Mouse (Mus musculus) heart, embryonic 11.5 days (tissue): ENCODE measurements around the gene Homer3. TPM values are rescaled to one million over a fixed set of nuclear protein-coding genes. Genes with fewer than 3 reads are reported as not detected.

ENCODE experiments used
- ATAC-seq: fragments of 200-750 bp; cut with Nextera tagmentation; replicated peaks from 2 replicates; pipeline ENCODE4 v1.8.0; 2017; ENCODE audit warnings: moderate library complexity; ENCODE audit not compliant: insufficient number of reproducible peaks, low FRiP score, low TSS enrichment
- H3K27ac ChIP-seq: fragments of 300-500 bp; sonication (generic); 2 replicates; pipeline ENCODE4 v1.5.1; 2014; ENCODE audit warnings: mild to moderate bottlenecking, low read depth, low read length
- H3K27me3 ChIP-seq: fragments of 300-500 bp; sonication (generic); 2 replicates; pipeline ENCODE4 v1.6.1; 2014; ENCODE audit warnings: mild to moderate bottlenecking, low read length, mixed read lengths; ENCODE audit not compliant: control insufficient read depth, insufficient read depth
- H3K36me3 ChIP-seq: fragments of 300-500 bp; sonication (generic); 2 replicates; pipeline ENCODE4 v1.6.1; 2014; ENCODE audit warnings: mild to moderate bottlenecking, low read length, moderate library complexity, mixed read lengths; ENCODE audit not compliant: control insufficient read depth, insufficient read depth
- H3K4me1 ChIP-seq: fragments of 300-500 bp; sonication (generic); 2 replicates; pipeline ENCODE4 v1.6.1; 2014; ENCODE audit warnings: low read length; ENCODE audit not compliant: control insufficient read depth, insufficient read depth
- H3K4me2 ChIP-seq: fragments of 300-500 bp; sonication (generic); 2 replicates; pipeline ENCODE4 v1.6.1; 2014; ENCODE audit warnings: mild to moderate bottlenecking, moderate library complexity
- H3K4me3 ChIP-seq: fragments of 300-500 bp; sonication (generic); 2 replicates; pipeline ENCODE4 v1.5.1; 2014; ENCODE audit warnings: low read depth, low read length
- H3K9ac ChIP-seq: fragments of 300-500 bp; sonication (generic); 2 replicates; pipeline ENCODE4 v1.6.1; 2014; ENCODE audit warnings: mild to moderate bottlenecking, low read depth, low read length, moderate library complexity
- H3K9me3 ChIP-seq: fragments of 300-500 bp; sonication (generic); replicated peaks from 2 replicates; pipeline ENCODE4 v1.6.1; 2016; ENCODE audit warnings: low read length; ENCODE audit not compliant: control insufficient read depth
- WGBS: fragments of 180-500 bp; shearing (Covaris S2); extraction: QIAGEN DNeasy Blood & Tissue Kit; methylation state at CpG from one replicate; pipeline ENCODE4 v1.1.7; 2014; ENCODE audit not compliant: insufficient replicate concordance; 5-methylcytosine and 5-hydroxymethylcytosine counted together
- polyA plus RNA-seq: library from polyadenylated mRNA; unstranded; fragments of >200 nt; fragmentation: Nextera tagmentation; extraction: Ambion mirVana; gene quantifications from 2 replicates; pipeline ENCODE4 v1.2.1, GENCODE M21; 2014

The Homer3 gene
- polyA plus RNA-seq, 1 experiment from 2014 or later, result 25.5 TPM

- no peak overlapping the region for H3K9ac ChIP-seq
- ATAC-seq, result no peak
- H3K4me2 ChIP-seq, result no peak overlapping the region
- H3K27me3 ChIP-seq, result no peaks in the 10 kb centered on the region
- no peaks in the 10 kb centered on the region for H3K9me3 ChIP-seq
- no peak overlapping the region for H3K27ac ChIP-seq
- H3K4me1 ChIP-seq, result no peaks in the 10 kb centered on the region
- peaks cover 47% of the 10 kb centered on the region for H3K36me3 ChIP-seq
- WGBS, result 69% methylated on average over 5 of the region's 5 CpGs
- H3K4me3 ChIP-seq, result no peak overlapping the region
Measured at GRCm38 (mm10) chr8:70293988-70294405, 11.4 kb downstream of the Homer3 start.

- no peaks in the 10 kb centered on the region for H3K27me3 ChIP-seq
- H3K4me3 ChIP-seq, result no peak overlapping the region; the same call in 1 of the 2 replicates
- no peak overlapping the region for H3K9ac ChIP-seq
- WGBS, result 70% methylated on average over 3 of the region's 3 CpGs
- H3K9me3 ChIP-seq, result no peaks in the 10 kb centered on the region
- H3K27ac ChIP-seq, result no peak overlapping the region
- peaks cover 14% of the 10 kb centered on the region for H3K4me1 ChIP-seq
- H3K36me3 ChIP-seq, result peaks cover 23% of the 10 kb centered on the region
- ATAC-seq, result no peak
- H3K4me2 ChIP-seq, result no peak overlapping the region
Measured at GRCm38 (mm10) chr8:70300881-70301280, 18.3 kb downstream of the Homer3 start.

DNA sequence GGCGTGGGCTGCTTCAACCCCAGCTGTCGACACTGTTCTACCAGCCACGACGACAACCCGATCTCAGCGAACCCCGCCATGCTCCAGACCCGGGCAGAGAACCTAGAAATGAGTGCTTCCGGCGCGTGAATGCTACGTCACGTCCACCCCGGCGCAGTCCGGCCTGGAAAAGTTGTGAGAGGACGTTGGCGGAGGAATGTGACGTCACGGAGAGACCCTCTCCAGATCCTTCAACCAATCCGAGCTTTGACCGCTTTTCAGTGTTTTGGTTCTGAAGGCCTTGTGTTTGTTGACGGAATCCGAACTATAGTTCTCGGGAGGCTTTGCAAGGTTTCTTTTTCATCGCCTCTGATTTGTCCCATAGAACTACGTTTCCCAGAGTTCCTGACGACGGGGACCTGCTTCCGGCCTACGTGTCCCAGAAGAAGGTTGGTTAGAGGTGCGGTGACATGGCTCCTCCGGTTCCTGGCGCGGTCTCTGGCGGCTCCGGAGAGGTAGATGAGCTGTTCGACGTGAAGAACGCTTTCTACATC lies 19.8 kb downstream of the Homer3 start, which contains the start of the genes Ddx49 and Cope:
Ddx49 (minus strand) TSS at position 132 of the 533 bp plus-strand sequence.
Cope (plus strand) TSS at position 161 of the 533 bp plus-strand sequence.
- peak within 1 kb of the TSS; percentile 95 for H3K4me2 ChIP-seq
- H3K27me3 ChIP-seq, result no peaks in the 10 kb centered on the region
- H3K9me3 ChIP-seq, result no peaks in the 10 kb centered on the region
- peak; percentile 83 for ATAC-seq
- peak within 1 kb of the TSS; percentile 47; the same call in 1 of the 2 replicates for H3K27ac ChIP-seq
- H3K36me3 ChIP-seq, result peaks cover 27% of the 10 kb centered on the region
- peaks cover 14% of the 10 kb centered on the region for H3K4me1 ChIP-seq
- under 1% methylated on average over 40 of the region's 40 CpGs for WGBS
- H3K4me3 ChIP-seq, result peak within 1 kb of the TSS; percentile 89
- H3K9ac ChIP-seq, result peak within 1 kb of the TSS; percentile 68

DNA sequence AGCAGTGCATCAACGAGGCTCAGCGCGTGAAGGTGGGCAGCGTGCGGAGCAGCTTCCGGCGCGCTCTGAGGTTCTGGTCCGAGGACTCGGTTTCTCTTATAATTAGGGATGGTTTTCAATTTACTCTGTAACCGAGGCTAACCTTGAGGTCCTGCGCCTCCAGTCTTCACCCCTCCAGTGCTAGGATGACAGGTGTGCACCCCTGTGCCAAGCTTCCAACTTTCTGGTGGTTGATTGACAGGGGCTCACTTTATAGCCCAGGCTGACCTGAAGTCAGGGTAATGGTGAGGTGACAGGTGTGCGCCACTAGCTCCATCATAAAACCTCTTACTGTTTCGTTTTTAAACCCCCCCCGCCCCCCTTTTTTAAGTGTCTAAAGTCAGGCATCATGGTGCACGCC lies 20.3 kb downstream of the Homer3 start:
- 4% methylated on average over 16 of the region's 16 CpGs for WGBS
- H3K4me3 ChIP-seq, result peak overlapping the region; percentile 89
- H3K36me3 ChIP-seq, result peaks cover 27% of the 10 kb centered on the region
- peaks cover 14% of the 10 kb centered on the region for H3K4me1 ChIP-seq
- H3K9me3 ChIP-seq, result no peaks in the 10 kb centered on the region
- H3K27me3 ChIP-seq, result no peaks in the 10 kb centered on the region
- peak overlapping the region; percentile 95 for H3K4me2 ChIP-seq
- H3K9ac ChIP-seq, result peak overlapping the region; percentile 68
- H3K27ac ChIP-seq, result no peak overlapping the region
- no peak for ATAC-seq

- H3K4me3 ChIP-seq, result no peak overlapping the region
- no peak for ATAC-seq
- H3K27ac ChIP-seq, result no peak overlapping the region
- no peaks in the 10 kb centered on the region for H3K4me1 ChIP-seq
- H3K27me3 ChIP-seq, result no peaks in the 10 kb centered on the region
- H3K9me3 ChIP-seq, result no peaks in the 10 kb centered on the region
- peaks cover 54% of the 10 kb centered on the region for H3K36me3 ChIP-seq
- 42% methylated on average over 2 of the region's 2 CpGs for WGBS
- no peak overlapping the region for H3K4me2 ChIP-seq
- no peak overlapping the region for H3K9ac ChIP-seq
Measured at GRCm38 (mm10) chr8:70309311-70309710, 26.7 kb downstream of the Homer3 start.

DNA sequence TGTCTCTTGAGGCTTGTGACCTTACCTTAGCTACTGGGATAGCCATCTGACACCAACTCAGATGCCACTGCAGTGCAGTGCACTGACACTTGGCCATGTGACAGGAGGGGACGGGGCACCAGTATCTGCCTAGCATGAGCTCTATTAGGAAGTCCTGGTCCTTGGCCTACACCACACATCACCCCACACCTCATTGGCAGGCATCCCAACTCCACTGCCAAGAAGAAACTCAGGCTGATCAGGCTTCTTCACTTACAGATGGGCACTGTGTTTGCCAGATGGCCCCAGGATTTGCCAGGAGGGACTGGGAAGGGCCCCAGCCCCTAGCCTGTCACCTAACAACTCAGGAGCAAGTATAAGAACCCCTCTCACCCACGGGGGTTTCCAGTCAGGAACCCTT lies 30.8 kb downstream of the Homer3 start:
- WGBS, result 75% methylated on average over 2 of the region's 2 CpGs
- H3K4me1 ChIP-seq, result peaks cover 19% of the 10 kb centered on the region
- peaks cover 7% of the 10 kb centered on the region for H3K27me3 ChIP-seq
- H3K9me3 ChIP-seq, result no peaks in the 10 kb centered on the region
- H3K4me2 ChIP-seq, result no peak overlapping the region
- no peak overlapping the region for H3K9ac ChIP-seq
- H3K36me3 ChIP-seq, result peaks cover 27% of the 10 kb centered on the region
- H3K4me3 ChIP-seq, result no peak overlapping the region
- no peak for ATAC-seq
- no peak overlapping the region for H3K27ac ChIP-seq

- Histone ChIP-seq H3K36me3 (peaks cover 19% of the 10 kb centered on the region), H3K27ac (no peak within 1 kb of the TSS), H3K4me2 (peak within 1 kb of the TSS; percentile 90), H3K4me1 (peaks cover 19% of the 10 kb centered on the region), H3K9me3 (no peaks in the 10 kb centered on the region), H3K27me3 (peaks cover 10% of the 10 kb centered on the region), H3K9ac (peak within 1 kb of the TSS; percentile 50; the same call in 1 of the 2 replicates), H3K4me3 (peak within 1 kb of the TSS; percentile 43)
- peak; percentile 56 for ATAC-seq
- 4% methylated on average over 57 of the region's 66 CpGs for WGBS
Measured at GRCm38 (mm10) chr8:70315624-70316510, 33.2 kb downstream of the Homer3 start, which contains the start of gene Cers1. Gene Cers1, plus strand, starts transcription at chr8:70315775.

GRCm38 (mm10) chr8:70316511-70317504 lies 34.2 kb downstream of the Homer3 start:
- 15% methylated on average over 15 of the region's 15 CpGs for WGBS
- H3K27me3 ChIP-seq, result peaks cover 12% of the 10 kb centered on the region

More at GRCm38 (mm10) chr8:70316511-70317504, 34.2 kb downstream of the Homer3 start:
- H3K4me1 ChIP-seq, result peaks cover 19% of the 10 kb centered on the region
- H3K9ac ChIP-seq, result no peak overlapping the region
- H3K36me3 ChIP-seq, result peaks cover 10% of the 10 kb centered on the region; the same call in 1 of the 2 replicates
- H3K4me2 ChIP-seq, result peak overlapping the region; percentile 90
- H3K4me3 ChIP-seq, result peak overlapping the region; percentile 43
- H3K9me3 ChIP-seq, result no peaks in the 10 kb centered on the region
- ATAC-seq, result peak; percentile 25; the same call in 1 of the 2 replicates
- 0 out of 2 replicates have a peak overlapping the region, but pooled peaks have one; percentile 6 for H3K27ac ChIP-seq
